Mouse (Mus musculus): Measurements from ENCODE around the gene Ccl19. TPM values are rescaled to one million over a fixed set of nuclear protein-coding genes. Genes with fewer than 3 reads are reported as not detected.
"Not testable (repeated sequence)": the region's sequence is repeated elsewhere in the genome, so short reads cannot be mapped to it uniquely, and the experiment has no call there.

Gene Ccl19
- not detected in 2 replicates for polyA plus RNA-seq (2016; fragmentation: Nextera tagmentation; extraction: Ambion mirVana)

GRCm38 (mm10) chr4:42756477-42756876, at the start of gene Ccl19:
TSS of gene Ccl19 (minus strand) at chr4:42756577.
- not testable (repeated sequence) for H3K27me3 ChIP-seq; H3K9me3 ChIP-seq; H3K27ac ChIP-seq; ATAC-seq (ENCODE audit: low FRiP score); H3K9ac ChIP-seq; H3K36me3 ChIP-seq (replicated peaks); H3K4me3 ChIP-seq (replicated peaks); H3K4me2 ChIP-seq; H3K4me1 ChIP-seq
- no CpG with 5 or more reads among the region's 6 CpGs for WGBS

DNA sequence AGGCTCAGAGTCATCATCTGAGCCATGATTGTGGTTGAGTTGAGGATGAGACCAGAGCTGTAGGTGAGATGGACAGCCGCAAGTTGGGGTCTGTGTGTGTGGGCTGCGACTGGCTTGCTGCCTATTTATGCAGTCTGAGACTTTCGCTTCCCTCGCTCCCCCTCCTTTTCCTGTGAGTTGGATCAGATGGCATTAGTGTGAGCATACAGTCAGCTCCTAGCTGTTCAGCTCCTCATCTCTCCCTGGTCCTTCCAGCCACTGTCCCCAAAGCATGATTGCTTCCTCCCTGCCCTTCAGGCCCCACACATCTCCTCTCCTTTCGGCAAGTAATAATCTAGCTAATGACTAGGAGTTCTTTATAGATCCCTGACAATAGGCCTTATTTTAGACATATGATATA, 17.5 kb upstream of the Ccl19 start, which contains the start of gene Ccl21a:
Gene Ccl21a (minus strand): TSS at position 101 of the 400 bp plus-strand sequence.
- not testable (repeated sequence) for ATAC-seq (ENCODE audit: low FRiP score); H3K4me1 ChIP-seq; H3K27me3 ChIP-seq; H3K4me3 ChIP-seq (replicated peaks); H3K9me3 ChIP-seq; H3K27ac ChIP-seq; H3K4me2 ChIP-seq; H3K36me3 ChIP-seq (replicated peaks); H3K9ac ChIP-seq
- no CpG with 5 or more reads among the region's 5 CpGs for WGBS

GRCm38 (mm10) chr4:42735245-42735644, 21.1 kb downstream of the Ccl19 start, which contains the start of gene 4930578G10Rik:
TSS of gene 4930578G10Rik (plus strand) at chr4:42735545.
- not testable (repeated sequence) for H3K9me3 ChIP-seq; H3K4me1 ChIP-seq; H3K4me2 ChIP-seq; H3K4me3 ChIP-seq (replicated peaks); ATAC-seq (ENCODE audit: low FRiP score); H3K27me3 ChIP-seq; H3K27ac ChIP-seq; H3K9ac ChIP-seq; H3K36me3 ChIP-seq (replicated peaks)
- no CpG with 5 or more reads among the region's 13 CpGs for WGBS

Other genes with a start within 250 kb of the Ccl19 start
- gene Fam205a2, start 228.4 kb downstream of the Ccl19 start, polyA plus RNA-seq (2016; fragmentation: Nextera tagmentation; extraction: Ambion mirVana), result 0.08 and 0.10 TPM in 2 replicates
- not detected in 2 replicates for gene Gm10591, start 144.4 kb downstream of the Ccl19 start, polyA plus RNA-seq (2016; fragmentation: Nextera tagmentation; extraction: Ambion mirVana)
- gene Gm2564, start 126.9 kb downstream of the Ccl19 start, polyA plus RNA-seq (2016; fragmentation: Nextera tagmentation; extraction: Ambion mirVana), result not detected in 2 replicates
- gene Ccl27b, start 101.3 kb downstream of the Ccl19 start, polyA plus RNA-seq (2016; fragmentation: Nextera tagmentation; extraction: Ambion mirVana), result not detected in 2 replicates
- not detected in 2 replicates for gene Il11ra2, start 94.7 kb downstream of the Ccl19 start, polyA plus RNA-seq (2016; fragmentation: Nextera tagmentation; extraction: Ambion mirVana)
- gene 4930578G10Rik, start 21.0 kb downstream of the Ccl19 start, polyA plus RNA-seq (2016; fragmentation: Nextera tagmentation; extraction: Ambion mirVana), result 0.59 and 0.86 TPM in 2 replicates
- gene Ccl21a, start 17.4 kb upstream of the Ccl19 start, polyA plus RNA-seq (2016; fragmentation: Nextera tagmentation; extraction: Ambion mirVana), result not detected in 2 replicates
- not detected in 2 replicates for gene Fam205a1, start 97.3 kb upstream of the Ccl19 start, polyA plus RNA-seq (2016; fragmentation: Nextera tagmentation; extraction: Ambion mirVana)
- 0.64 TPM in 1 of 2 replicates, not detected in the other for gene Gm12394, start 100.2 kb upstream of the Ccl19 start, polyA plus RNA-seq (2016; fragmentation: Nextera tagmentation; extraction: Ambion mirVana)
- 1.4 and 2.3 TPM in 2 replicates for gene Fam205c, start 117.7 kb upstream of the Ccl19 start, polyA plus RNA-seq (2016; fragmentation: Nextera tagmentation; extraction: Ambion mirVana)
- gene Phf24, start 160.1 kb upstream of the Ccl19 start, polyA plus RNA-seq (2016; fragmentation: Nextera tagmentation; extraction: Ambion mirVana), result 4.2 and 5.4 TPM in 2 replicates
- 26.0 and 32.3 TPM in 2 replicates for gene Dnajb5, start 193.2 kb upstream of the Ccl19 start, polyA plus RNA-seq (2016; fragmentation: Nextera tagmentation; extraction: Ambion mirVana)
- 0.85 and 1.1 TPM in 2 replicates for gene 1700022I11Rik, start 213.0 kb upstream of the Ccl19 start, polyA plus RNA-seq (2016; fragmentation: Nextera tagmentation; extraction: Ambion mirVana)
- gene Vcp, start 243.9 kb upstream of the Ccl19 start, polyA plus RNA-seq (2016; fragmentation: Nextera tagmentation; extraction: Ambion mirVana), result 640 and 653 TPM in 2 replicates